Mouse (Mus musculus) c-Kit-positive CD71-negative TER-119-negative erythroid progenitor cells, embryonic 14.5 days (primary cell): ENCODE results near the gene Prkag2.
A peak's percentile ranks its signal among the peaks of the same experiment; 100 is the strongest.

Experiments used
- DNase-seq: peaks from one replicate; pipeline ENCODE4 v3.0.0-alpha.2; 2013; ENCODE audit warnings: low read depth

Gene Prkag2

GRCm38 (mm10) chr5:25046762-25047161, 53.7 kb downstream of the Prkag2 start:
- no peak for DNase-seq

- DNase-seq: no peak
Observed at GRCm38 (mm10) chr5:25044007-25044406, 56.4 kb downstream of the Prkag2 start.

- no peak for DNase-seq
Observed at GRCm38 (mm10) chr5:25041947-25042346, 58.5 kb downstream of the Prkag2 start.

GRCm38 (mm10) chr5:25041307-25041706, 59.1 kb downstream of the Prkag2 start:
- DNase-seq: no peak

- no peak for DNase-seq
Observed at GRCm38 (mm10) chr5:25040903-25041302, 59.5 kb downstream of the Prkag2 start.

GRCm38 (mm10) chr5:25038827-25039226, 61.6 kb downstream of the Prkag2 start:
- no peak for DNase-seq

GRCm38 (mm10) chr5:25035391-25035790, 65.1 kb downstream of the Prkag2 start:
- DNase-seq: no peak

- DNase-seq: no peak
Observed at GRCm38 (mm10) chr5:25031456-25031856, 69.0 kb downstream of the Prkag2 start.

- no peak for DNase-seq
Observed at GRCm38 (mm10) chr5:25031037-25031436, 69.4 kb downstream of the Prkag2 start.

- DNase-seq: no peak
Observed at GRCm38 (mm10) chr5:25030276-25030681, 70.2 kb downstream of the Prkag2 start.

- no peak for DNase-seq
Observed at GRCm38 (mm10) chr5:25027673-25028072, 72.8 kb downstream of the Prkag2 start.

GRCm38 (mm10) chr5:25025309-25026019, 75.0 kb downstream of the Prkag2 start:
- DNase-seq: no peak

GRCm38 (mm10) chr5:25022904-25023303, 77.5 kb downstream of the Prkag2 start:
- DNase-seq: no peak

- DNase-seq: no peak
Observed at GRCm38 (mm10) chr5:25019221-25019620, 81.2 kb downstream of the Prkag2 start.

- no peak for DNase-seq
Observed at GRCm38 (mm10) chr5:25012134-25012533, 88.3 kb downstream of the Prkag2 start.

GRCm38 (mm10) chr5:25011019-25011485, 89.4 kb downstream of the Prkag2 start:
- DNase-seq: peak; percentile 82

GRCm38 (mm10) chr5:25010438-25010892, 90.0 kb downstream of the Prkag2 start:
- DNase-seq: peak; percentile 70

GRCm38 (mm10) chr5:25009770-25010169, 90.7 kb downstream of the Prkag2 start:
- no peak for DNase-seq

GRCm38 (mm10) chr5:25008966-25009365, 91.5 kb downstream of the Prkag2 start:
- no peak for DNase-seq

GRCm38 (mm10) chr5:25006848-25007247, 93.6 kb downstream of the Prkag2 start:
- peak; percentile 74 for DNase-seq

- no peak for DNase-seq
Observed at GRCm38 (mm10) chr5:25005532-25006129, 94.8 kb downstream of the Prkag2 start.

- DNase-seq: no peak
Observed at GRCm38 (mm10) chr5:25001391-25001794, 99.0 kb downstream of the Prkag2 start.

- DNase-seq: no peak
Observed at GRCm38 (mm10) chr5:24999351-24999750, 101.1 kb downstream of the Prkag2 start.
